Mouse (Mus musculus) liver, postnatal 0 days (tissue): ENCODE data around the gene Pitpnm2.

ENCODE experiments used
- CTCF ChIP-seq: sonication (generic); IDR thresholded peaks from 2 replicates; pipeline ENCODE4 v1.5.1; 2016; ENCODE audit warnings: antibody characterized with exemption, low read depth
- EP300 ChIP-seq: IDR thresholded peaks from 2 replicates; pipeline ENCODE4 v1.6.1; 2016; ENCODE audit warnings: antibody characterized with exemption, low read depth, mild to moderate bottlenecking

- no peak for TF ChIP-seq EP300
- no peak for TF ChIP-seq CTCF
Measured at GRCm38 (mm10) chr5:124251070-124251469, 1.5 kb upstream of the Pitpnm2 start.
